Comparison of ENCODE assay signal across 8 mouse cellular contexts in genomic region chr17:88628676-88629380, GRCm38 (mm10). TPM values are rescaled to one million over a fixed set of nuclear protein-coding genes. Genes with fewer than 3 reads are reported as not detected.
DNase-seq lines count a peak whose midpoint lies in the region; ATAC-seq and TF ChIP-seq lines count a peak whose summit lies in the region.

No protein-coding gene starts in this region.

- DNase-seq in embryo, embryonic 10 days (ENCODE audit: low spot score): peak; percentile 10
- DNase-seq in embryo, embryonic 11 days: no peak
- DNase-seq in kidney, postnatal 10 days: peak; percentile 83
- DNase-seq in lung, postnatal 25 days (ENCODE audit: low spot score): peak; percentile 92
- DNase-seq in testis, postnatal 14 days (ENCODE audit: low spot score): peak; percentile 82
- no peak for DNase-seq in thymus, postnatal 25 days

- H3K27ac ChIP-seq in embryonic fibroblast, embryonic 13.5 days (ENCODE audit: insufficient read depth, low read length): peak overlapping the region; percentile 91
- H3K27ac ChIP-seq in heart, embryonic 15.5 days: peak overlapping the region; percentile 93

- peak; percentile 32; the same call in 1 of the 2 replicates for TF ChIP-seq POLR2A in embryonic fibroblast, embryonic 13.5 days (IDR thresholded peaks at IDR 0.05; ENCODE audit: low read depth, low read length)

- no peak for TF ChIP-seq CTCF in embryonic fibroblast, embryonic 13.5 days (IDR thresholded peaks at IDR 0.05; ENCODE audit: borderline replicate concordance, insufficient read depth, low read length)

- H3K4me1 ChIP-seq in embryonic fibroblast, embryonic 13.5 days (ENCODE audit: control insufficient read depth, insufficient read depth, low read length): peaks cover 12% of the 10 kb centered on the region; the same call in 1 of the 2 replicates
- peaks cover 71% of the 10 kb centered on the region for H3K4me1 ChIP-seq in heart, embryonic 15.5 days (replicated peaks)

- 19% methylated on average over 10 of the region's 10 CpGs for WGBS in heart, embryonic 15.5 days

- H3K4me3 ChIP-seq in embryonic fibroblast, embryonic 13.5 days (ENCODE audit: insufficient read depth, low read length): peak overlapping the region; percentile 74
- peak overlapping the region; percentile 21 for H3K4me3 ChIP-seq in heart, embryonic 15.5 days

- ATAC-seq in heart, embryonic 15.5 days (replicated peaks; ENCODE audit: insufficient number of reproducible peaks, insufficient read depth, low FRiP score, low read depth): peak; percentile 79

- H3K4me2 ChIP-seq in heart, embryonic 15.5 days: peak overlapping the region; percentile 54

- no peaks in the 10 kb centered on the region for H3K27me3 ChIP-seq in heart, embryonic 15.5 days

- no peaks in the 10 kb centered on the region for H3K9me3 ChIP-seq in heart, embryonic 15.5 days (replicated peaks)

- no peaks in the 10 kb centered on the region for H3K36me3 ChIP-seq in heart, embryonic 15.5 days

- H3K9ac ChIP-seq in heart, embryonic 15.5 days: no peak overlapping the region

RNA-seq across cellular contexts. Expression of gene Ston1, which starts 31.3 kb away (rescaled TPM):
- polyA plus RNA-seq in embryonic fibroblast, embryonic 13.5 days (2011; ENCODE audit: insufficient read length, low read depth, missing spikeins): 88.3 and 103 TPM in 2 replicates
- polyA plus RNA-seq in heart, embryonic 15.5 days (2015; fragmentation: Nextera tagmentation; extraction: Ambion mirVana): 5.0 and 6.8 TPM in 2 replicates

RNA-seq across cellular contexts. Expression of gene Gtf2a1l, which starts 39.6 kb away (rescaled TPM):
- polyA plus RNA-seq in embryonic fibroblast, embryonic 13.5 days (2011; ENCODE audit: insufficient read length, low read depth, missing spikeins): not detected in 2 replicates
- 0.08 and 0.09 TPM in 2 replicates for polyA plus RNA-seq in heart, embryonic 15.5 days (2015; fragmentation: Nextera tagmentation; extraction: Ambion mirVana)

Comparison
In these comparisons a context has a peak if more than half of its experiments do, and no peak if none do; other contexts are left out.
1. DNase-seq: peak in embryo, embryonic 10 days (single experiment), kidney, postnatal 10 days (single experiment), lung, postnatal 25 days (single experiment) and testis, postnatal 14 days (single experiment); none in embryo, embryonic 11 days (single experiment) and thymus, postnatal 25 days (single experiment).
2. RNA of gene Ston1, which starts 31.3 kb away (polyA plus RNA-seq): 88.3 to 103 TPM in embryonic fibroblast, embryonic 13.5 days; 5.0 to 6.8 TPM in heart, embryonic 15.5 days; every median in the first group is over 10 times any median in the second.